Mouse (Mus musculus) layer of hippocampus, adult 11-12 months (tissue): ENCODE measurements around the gene Cyp46a1.

ENCODE experiments used
- DNase-seq: peaks from one replicate; pipeline ENCODE4 v3.0.0; 2022; ENCODE audit warnings: low spot score

Gene Cyp46a1

GRCm38 (mm10) chr12:108399191-108399590 lies 65.0 kb downstream of the Cyp46a1 start:
- DNase-seq, result no peak

GRCm38 (mm10) chr12:108400951-108401350 lies 66.8 kb downstream of the Cyp46a1 start:
- DNase-seq, result no peak

- no peak for DNase-seq
Observed at GRCm38 (mm10) chr12:108403957-108404356, 69.8 kb downstream of the Cyp46a1 start.

DNA sequence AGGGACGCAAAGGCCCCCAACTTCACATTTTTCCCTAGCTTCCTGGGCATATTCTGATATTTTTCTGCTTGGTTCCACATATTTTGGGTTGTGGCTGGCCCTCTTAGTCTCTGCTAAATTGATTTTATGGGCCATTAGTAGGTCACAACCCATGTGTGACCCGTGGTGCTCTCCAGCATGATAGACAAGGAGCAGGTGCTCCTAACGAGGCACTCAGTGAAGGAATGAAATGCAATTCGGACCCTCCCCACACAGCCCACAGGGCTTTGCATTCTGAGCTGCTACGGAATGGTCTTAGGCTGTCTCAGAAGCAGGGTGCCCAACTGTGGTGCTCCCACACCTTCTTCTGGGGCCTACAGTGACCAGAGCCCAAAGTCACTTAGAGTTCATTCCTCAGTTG lies 74.9 kb downstream of the Cyp46a1 start:
- no peak for DNase-seq

GRCm38 (mm10) chr12:108410416-108411208 lies 76.4 kb downstream of the Cyp46a1 start:
- DNase-seq, result no peak
